Mouse (Mus musculus) liver, embryonic 12.5 days (tissue): ENCODE measurements at regions not wholly inside any gene's neighbourhood (a gene's known extent, or its start where the extent isn't known, plus 50 kb on each side); places are given as distances from the start of the nearest gene placed in this dataset.
A peak's percentile ranks its signal among the peaks of the same experiment; 100 is the strongest.

ENCODE experiments used
- ATAC-seq: fragments of 200-750 bp; cut with Nextera tagmentation; 2 replicates; pipeline ENCODE4 v1.8.0; 2017; ENCODE audit warnings: moderate number of reproducible peaks, mild to moderate bottlenecking, moderate library complexity
- H3K27ac ChIP-seq: fragments of 300-500 bp; sonication (generic); 2 replicates; pipeline ENCODE4 v1.5.1; 2016; ENCODE audit warnings: mild to moderate bottlenecking
- H3K27me3 ChIP-seq: fragments of 300-500 bp; sonication (generic); replicated peaks from 2 replicates; pipeline ENCODE4 v1.6.1; 2016; ENCODE audit warnings: mild to moderate bottlenecking, moderate library complexity
- H3K36me3 ChIP-seq: fragments of 300-500 bp; sonication (generic); 2 replicates; pipeline ENCODE4 v1.6.1; 2016; ENCODE audit warnings: mild to moderate bottlenecking, moderate library complexity
- H3K4me1 ChIP-seq: fragments of 300-500 bp; sonication (generic); 2 replicates; pipeline ENCODE4 v1.6.1; 2016
- H3K4me2 ChIP-seq: fragments of 300-500 bp; sonication (generic); 2 replicates; pipeline ENCODE4 v1.6.1; 2016; ENCODE audit warnings: mild to moderate bottlenecking, moderate library complexity
- H3K4me3 ChIP-seq: fragments of 300-500 bp; sonication (generic); 2 replicates; pipeline ENCODE4 v1.5.1; 2016; ENCODE audit warnings: mild to moderate bottlenecking, moderate library complexity
- H3K9ac ChIP-seq: fragments of 300-500 bp; sonication (generic); 2 replicates; pipeline ENCODE4 v1.6.1; 2016; ENCODE audit warnings: mild to moderate bottlenecking, moderate library complexity
- H3K9me3 ChIP-seq: fragments of 300-500 bp; sonication (generic); replicated peaks from 2 replicates; pipeline ENCODE4 v1.6.1; 2016; ENCODE audit warnings: mild to moderate bottlenecking, moderate library complexity
- WGBS: fragments of 180-500 bp; shearing (Covaris S2); methylation state at CpG from one replicate; pipeline ENCODE4 v1.1.7; 2016; ENCODE audit not compliant: insufficient replicate concordance; 5-methylcytosine and 5-hydroxymethylcytosine counted together

DNA sequence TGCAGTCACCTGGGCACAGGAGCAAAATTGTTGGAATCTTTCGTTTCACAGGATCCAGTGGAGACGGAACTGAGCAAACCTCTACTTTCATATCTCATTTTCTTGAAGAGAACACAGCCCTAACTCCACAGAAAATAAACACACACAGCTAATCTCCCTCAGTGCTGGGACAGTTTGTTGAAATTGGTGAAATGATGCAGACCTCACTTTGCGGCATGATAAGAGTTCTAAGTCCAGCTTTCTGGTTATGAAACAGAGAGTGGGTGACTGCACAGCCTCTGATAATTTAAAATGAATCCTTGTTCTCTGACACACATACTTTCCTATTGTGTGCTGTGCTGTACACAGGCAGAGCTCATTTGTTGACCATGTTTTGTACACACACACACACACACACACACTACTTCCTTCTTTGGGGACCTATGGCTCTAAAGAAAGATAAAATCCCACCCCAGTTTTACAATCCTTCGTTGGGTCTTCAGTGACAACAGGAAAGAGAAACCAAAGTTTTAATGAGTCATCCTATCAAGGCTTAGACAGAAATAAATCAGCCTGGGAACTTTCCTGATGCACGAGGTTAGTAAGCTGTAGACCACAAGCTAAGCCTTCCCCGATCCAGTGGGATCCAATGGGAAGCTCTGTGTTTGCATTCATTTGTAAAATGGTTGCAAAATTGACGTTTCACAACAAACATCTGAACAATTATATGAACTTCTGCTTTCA lies 125.3 kb upstream of the Tbx20 start:
- H3K4me1 ChIP-seq: peaks cover 9% of the 10 kb centered on the region
- H3K4me3 ChIP-seq: no peak overlapping the region
- H3K9me3 ChIP-seq: no peaks in the 10 kb centered on the region
- H3K4me2 ChIP-seq: no peak overlapping the region
- no peak overlapping the region for H3K27ac ChIP-seq
- H3K27me3 ChIP-seq: no peaks in the 10 kb centered on the region
- no peak for ATAC-seq
- no peak overlapping the region for H3K9ac ChIP-seq
- WGBS: 38% methylated on average over 7 of the region's 7 CpGs
- no peaks in the 10 kb centered on the region for H3K36me3 ChIP-seq

DNA sequence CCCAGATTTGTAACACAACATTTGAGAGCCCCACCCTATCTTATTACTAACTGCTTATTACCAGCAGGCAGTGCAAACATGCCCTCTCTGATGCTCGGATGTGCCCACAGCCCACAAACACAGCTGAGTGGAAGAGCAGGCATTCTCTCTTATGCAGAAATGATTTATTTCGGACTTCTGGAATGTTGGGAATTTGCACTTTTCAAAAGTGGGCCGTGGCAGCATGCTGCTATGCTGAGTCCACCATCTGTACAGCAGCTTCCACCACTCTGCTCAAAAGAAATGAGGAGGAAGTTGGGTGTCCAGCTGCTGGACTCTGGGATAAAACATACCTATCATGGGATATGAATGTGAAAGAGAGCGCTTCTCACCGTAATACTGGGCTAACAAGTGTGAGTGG lies 129.6 kb upstream of the Tbx20 start:
- Histone ChIP-seq H3K4me3 (no peak overlapping the region), H3K9me3 (no peaks in the 10 kb centered on the region), H3K4me2 (no peak overlapping the region), H3K4me1 (peaks cover 9% of the 10 kb centered on the region), H3K9ac (no peak overlapping the region), H3K36me3 (no peaks in the 10 kb centered on the region), H3K27me3 (no peaks in the 10 kb centered on the region), H3K27ac (no peak overlapping the region)
- WGBS: 60% methylated on average over 5 of the region's 5 CpGs
- ATAC-seq: no peak

DNA sequence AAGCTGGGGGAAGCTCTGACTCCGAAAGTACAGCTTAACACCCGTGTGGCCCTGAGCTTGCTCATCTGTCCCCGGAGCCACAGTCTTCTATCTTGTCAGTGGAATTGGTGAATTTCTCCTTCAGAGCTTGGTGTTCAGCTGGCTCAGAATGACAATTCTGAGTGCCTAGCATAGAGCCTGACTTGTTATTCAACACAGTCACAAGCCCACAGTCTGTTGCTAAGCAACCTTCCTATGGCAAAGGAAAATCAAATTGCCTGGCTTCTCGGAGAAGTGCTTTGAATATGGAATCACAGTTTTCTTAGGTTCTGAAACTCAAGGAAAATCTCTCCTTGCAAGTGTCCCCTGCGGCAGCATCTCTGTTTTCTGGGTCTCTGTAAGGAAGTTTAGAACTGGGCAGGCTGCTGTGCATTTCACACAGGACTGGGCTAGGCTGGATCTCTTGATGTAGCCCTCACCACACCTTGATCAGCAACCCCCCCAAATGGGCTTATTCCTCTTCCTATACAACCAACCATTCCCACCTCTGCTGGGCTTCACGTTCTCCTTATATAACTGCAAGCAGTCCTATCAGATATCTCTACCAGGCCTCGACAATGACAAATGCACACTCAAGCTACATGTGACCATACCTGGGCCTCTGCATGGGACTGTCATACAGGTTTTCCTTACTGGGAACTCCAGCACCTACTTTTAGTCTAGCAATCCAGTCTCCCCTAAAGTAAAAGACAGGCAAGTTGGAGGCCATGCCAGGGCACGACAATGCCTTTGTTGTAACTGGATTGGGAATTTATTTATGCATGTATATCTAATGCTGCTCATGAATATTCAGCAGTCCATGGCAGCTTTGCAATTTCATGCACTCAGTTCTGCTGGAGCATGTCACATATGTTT lies 135.2 kb upstream of the Tbx20 start:
- Histone ChIP-seq H3K27me3 (no peaks in the 10 kb centered on the region), H3K4me1 (peaks cover 18% of the 10 kb centered on the region), H3K27ac (no peak overlapping the region), H3K36me3 (no peaks in the 10 kb centered on the region), H3K4me3 (no peak overlapping the region), H3K9me3 (no peaks in the 10 kb centered on the region), H3K4me2 (no peak overlapping the region), H3K9ac (no peak overlapping the region)
- 56% methylated on average over 8 of the region's 8 CpGs for WGBS
- no peak for ATAC-seq

DNA sequence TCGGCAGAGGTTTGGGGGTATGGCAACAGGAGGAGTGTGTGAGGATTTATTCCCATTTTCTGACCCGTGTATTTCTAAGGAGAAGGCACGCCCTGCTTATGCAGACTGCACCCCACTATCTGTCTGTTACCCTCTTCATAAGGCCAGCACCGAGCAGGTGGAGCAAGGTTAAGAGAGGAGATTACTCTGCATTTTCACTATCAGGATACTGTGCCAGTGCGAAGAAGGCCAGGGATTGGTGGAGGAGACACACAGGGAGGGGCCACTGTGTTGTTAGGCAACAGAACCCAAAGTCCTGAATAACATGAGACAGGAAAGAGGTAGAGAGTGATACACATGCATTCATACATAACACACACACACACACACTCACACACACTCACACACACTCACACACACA lies 136.6 kb upstream of the Tbx20 start:
- H3K4me2 ChIP-seq: peak overlapping the region; percentile 29; the same call in 1 of the 2 replicates
- H3K4me3 ChIP-seq: no peak overlapping the region
- 43% methylated on average over 5 of the region's 5 CpGs for WGBS
- peak overlapping the region; percentile 69; the same call in 1 of the 2 replicates for H3K27ac ChIP-seq
- H3K9ac ChIP-seq: no peak overlapping the region
- H3K9me3 ChIP-seq: no peaks in the 10 kb centered on the region
- H3K4me1 ChIP-seq: peaks cover 18% of the 10 kb centered on the region
- H3K36me3 ChIP-seq: no peaks in the 10 kb centered on the region
- peak; percentile 100 for ATAC-seq
- H3K27me3 ChIP-seq: no peaks in the 10 kb centered on the region

DNA sequence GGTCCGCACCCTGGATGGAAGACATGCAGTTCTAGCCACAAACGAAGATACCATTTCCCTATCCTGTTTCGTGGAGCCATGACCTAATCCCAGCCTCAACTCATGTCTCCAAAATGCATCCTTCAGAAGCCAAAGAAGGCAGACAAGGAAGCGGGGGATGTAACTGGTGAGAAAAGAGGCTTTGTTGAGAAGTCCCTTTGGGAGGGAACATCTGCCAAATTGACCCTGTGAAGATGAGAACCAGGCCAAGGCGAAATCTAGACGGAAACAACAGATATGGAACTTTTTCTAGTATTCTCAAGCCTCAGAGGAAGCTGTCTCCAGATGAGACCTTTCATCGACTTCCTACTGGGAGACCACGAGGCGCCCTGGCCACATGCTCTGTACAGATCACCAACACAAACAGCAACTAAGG lies 145.9 kb upstream of the Tbx20 start:
- Histone ChIP-seq H3K4me3 (no peak overlapping the region), H3K36me3 (no peaks in the 10 kb centered on the region), H3K4me1 (peaks cover 3% of the 10 kb centered on the region; the same call in 1 of the 2 replicates), H3K27ac (no peak overlapping the region), H3K4me2 (no peak overlapping the region), H3K9ac (no peak overlapping the region), H3K27me3 (no peaks in the 10 kb centered on the region), H3K9me3 (no peaks in the 10 kb centered on the region)
- no peak for ATAC-seq
- WGBS: 46% methylated on average over 9 of the region's 9 CpGs

DNA sequence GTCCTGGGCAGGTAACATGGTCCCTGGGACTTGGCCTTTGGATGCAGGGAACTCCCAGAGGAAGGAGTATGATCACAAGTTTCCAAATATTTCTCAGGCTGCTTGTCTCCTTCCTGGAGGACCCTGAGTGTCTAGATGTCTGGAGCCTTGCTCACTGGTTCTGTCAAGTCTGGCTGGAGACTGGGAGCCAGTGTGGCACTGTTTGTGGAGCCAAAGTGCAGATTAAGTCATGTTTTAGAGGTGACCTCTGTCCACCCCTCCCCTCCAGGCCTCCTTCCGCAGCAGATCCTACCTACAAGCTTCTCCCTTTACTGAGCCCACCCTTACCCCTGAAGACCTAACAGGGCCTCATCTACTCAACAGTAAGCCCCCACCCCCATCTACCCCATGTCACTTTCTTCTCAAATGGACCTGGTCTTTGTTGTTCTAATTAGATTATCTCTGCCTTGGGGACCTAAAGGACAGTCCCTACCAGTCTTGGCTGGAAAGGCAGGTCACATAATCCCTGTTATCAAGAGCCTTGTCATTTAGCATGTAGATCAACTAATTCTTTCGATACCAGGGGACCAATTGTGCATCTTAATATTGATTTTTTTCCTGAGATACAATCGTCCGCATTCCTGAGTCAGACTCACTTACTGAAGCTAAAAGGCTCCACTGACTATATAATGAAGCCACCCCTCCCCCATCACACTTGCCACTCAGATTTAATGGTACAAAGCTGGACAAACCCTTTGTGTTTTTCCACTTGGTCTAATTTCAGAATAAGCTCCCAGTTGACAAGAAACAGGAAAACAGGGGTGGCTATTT lies 148.2 kb upstream of the Tbx20 start:
- Histone ChIP-seq H3K4me1 (peaks cover 3% of the 10 kb centered on the region; the same call in 1 of the 2 replicates), H3K36me3 (no peaks in the 10 kb centered on the region), H3K4me3 (no peak overlapping the region), H3K4me2 (no peak overlapping the region), H3K9ac (no peak overlapping the region), H3K27me3 (no peaks in the 10 kb centered on the region), H3K9me3 (no peaks in the 10 kb centered on the region), H3K27ac (no peak overlapping the region)
- peak; percentile 24; the same call in 1 of the 2 replicates for ATAC-seq
- WGBS: 61% methylated on average over 4 of the region's 4 CpGs

DNA sequence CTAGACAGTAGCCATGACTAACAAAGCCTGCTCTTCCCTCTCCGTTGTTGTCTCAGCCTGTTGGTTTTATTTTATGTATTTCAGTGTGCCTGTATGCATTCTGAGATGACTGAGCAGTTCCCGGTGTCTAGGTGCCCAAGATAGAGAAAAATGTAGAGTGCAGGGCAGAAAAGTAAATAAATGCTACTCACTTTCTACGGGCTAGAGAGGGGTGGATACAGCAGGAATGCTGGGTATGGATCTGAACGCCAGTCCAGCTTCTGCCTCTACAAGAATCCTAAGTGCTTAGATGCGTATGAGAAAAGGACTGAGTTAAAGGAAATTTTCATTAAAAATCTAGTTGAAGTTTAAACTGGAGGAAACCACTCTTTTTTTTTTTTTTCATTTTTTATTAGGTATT lies 149.4 kb upstream of the Tbx20 start:
- H3K9me3 ChIP-seq: no peaks in the 10 kb centered on the region
- H3K27ac ChIP-seq: no peak overlapping the region
- no peak for ATAC-seq
- H3K4me2 ChIP-seq: no peak overlapping the region
- no peaks in the 10 kb centered on the region for H3K36me3 ChIP-seq
- no peak overlapping the region for H3K9ac ChIP-seq
- no peaks in the 10 kb centered on the region for H3K27me3 ChIP-seq
- H3K4me1 ChIP-seq: peaks cover 3% of the 10 kb centered on the region; the same call in 1 of the 2 replicates
- 65% methylated on average over 5 of the region's 5 CpGs for WGBS
- no peak overlapping the region for H3K4me3 ChIP-seq

DNA sequence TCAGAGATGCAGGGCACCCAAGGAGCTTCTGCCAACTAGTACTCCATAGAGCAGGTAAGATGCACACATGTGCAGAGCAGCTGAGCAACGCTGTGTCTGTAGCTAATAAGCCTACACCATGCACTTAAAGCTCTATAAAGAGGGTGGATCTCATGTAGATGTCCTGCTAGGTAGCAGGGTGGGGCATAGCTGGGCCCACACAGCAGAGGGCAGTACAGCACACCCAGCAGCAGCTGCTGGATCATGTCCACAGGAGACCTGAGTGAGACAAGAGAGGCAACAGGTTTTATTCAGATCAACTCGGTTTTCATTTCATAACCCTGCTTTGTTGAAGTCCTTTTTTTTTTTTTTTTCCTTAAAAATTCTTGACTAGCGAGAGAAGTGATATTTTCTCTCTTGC lies 151.5 kb upstream of the Gm10181 start:
- H3K4me3 ChIP-seq: no peak overlapping the region
- no peaks in the 10 kb centered on the region for H3K27me3 ChIP-seq
- no peaks in the 10 kb centered on the region for H3K9me3 ChIP-seq
- H3K4me1 ChIP-seq: no peaks in the 10 kb centered on the region
- WGBS: 38% methylated on average over 3 of the region's 3 CpGs
- H3K36me3 ChIP-seq: no peaks in the 10 kb centered on the region
- ATAC-seq: no peak
- no peak overlapping the region for H3K4me2 ChIP-seq
- no peak overlapping the region for H3K27ac ChIP-seq
- no peak overlapping the region for H3K9ac ChIP-seq

DNA sequence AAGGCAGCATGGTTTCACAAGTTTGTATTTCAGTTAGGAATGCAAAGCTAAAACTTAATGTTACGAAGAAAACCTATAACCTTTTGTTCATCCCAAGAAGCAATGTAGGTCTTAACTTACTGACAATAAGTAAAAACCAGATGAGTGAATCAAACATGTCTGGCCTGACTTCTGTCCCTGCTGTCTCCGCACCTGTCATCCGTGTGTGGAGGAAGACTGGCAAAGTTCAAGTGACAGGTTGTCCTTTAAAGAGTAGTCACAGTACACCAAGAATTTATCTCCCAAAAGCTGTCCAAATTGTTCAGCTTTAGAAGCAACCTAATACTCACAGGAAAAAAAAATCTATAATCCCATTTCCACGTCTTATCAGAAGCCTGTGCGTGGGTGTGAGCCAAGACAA lies 146.3 kb upstream of the Gm10181 start:
- WGBS: 59% methylated on average over 5 of the region's 5 CpGs
- no peaks in the 10 kb centered on the region for H3K27me3 ChIP-seq
- H3K4me1 ChIP-seq: no peaks in the 10 kb centered on the region
- H3K36me3 ChIP-seq: no peaks in the 10 kb centered on the region
- H3K9ac ChIP-seq: no peak overlapping the region
- H3K27ac ChIP-seq: no peak overlapping the region
- no peaks in the 10 kb centered on the region for H3K9me3 ChIP-seq
- no peak overlapping the region for H3K4me3 ChIP-seq
- H3K4me2 ChIP-seq: no peak overlapping the region
- ATAC-seq: no peak

DNA sequence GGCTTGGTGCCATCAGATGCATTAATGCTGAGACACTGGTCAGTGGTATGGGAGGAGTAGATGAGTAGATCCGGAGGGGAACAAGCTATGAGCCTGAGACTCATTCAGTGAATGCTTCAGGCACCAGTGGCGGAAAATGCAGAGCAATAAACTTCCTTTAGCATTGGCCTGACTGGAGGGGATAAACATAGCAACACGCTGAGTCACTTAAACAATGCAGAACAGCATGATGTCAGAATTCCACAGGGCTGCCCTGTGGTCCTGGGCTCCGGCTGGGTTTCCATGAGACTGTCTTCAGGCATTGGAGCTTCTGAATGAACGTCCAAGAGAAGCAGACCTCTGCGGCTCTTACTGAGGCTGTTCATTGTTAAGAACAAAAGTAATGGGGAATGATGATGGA lies 145.4 kb upstream of the Gm10181 start:
- no peak overlapping the region for H3K4me2 ChIP-seq
- H3K27ac ChIP-seq: no peak overlapping the region
- H3K4me3 ChIP-seq: no peak overlapping the region
- H3K27me3 ChIP-seq: no peaks in the 10 kb centered on the region
- ATAC-seq: no peak
- H3K4me1 ChIP-seq: no peaks in the 10 kb centered on the region
- H3K9ac ChIP-seq: no peak overlapping the region
- WGBS: 39% methylated on average over 6 of the region's 6 CpGs
- no peaks in the 10 kb centered on the region for H3K9me3 ChIP-seq
- no peaks in the 10 kb centered on the region for H3K36me3 ChIP-seq

DNA sequence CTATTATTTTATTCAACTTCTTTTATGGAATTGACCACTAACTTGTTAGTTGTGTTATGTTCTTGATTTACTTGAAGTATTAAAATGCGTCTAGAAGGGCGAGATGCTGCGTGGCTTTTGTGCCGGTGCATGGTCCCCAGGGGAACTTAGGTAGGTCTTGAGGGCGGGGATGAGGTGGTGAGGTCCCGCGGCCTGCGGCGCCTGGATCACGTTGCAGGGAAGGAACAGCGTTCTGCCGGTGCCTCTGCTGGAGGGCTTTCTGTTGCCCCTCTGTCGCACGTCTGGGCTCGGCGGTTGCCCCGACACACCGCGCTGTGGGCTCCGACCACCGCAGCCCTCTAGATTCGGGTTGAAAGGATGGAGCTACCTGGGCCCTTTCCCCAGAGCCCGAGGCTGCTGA lies 136.7 kb upstream of the Gm10181 start:
- H3K4me3 ChIP-seq: no peak overlapping the region
- no peaks in the 10 kb centered on the region for H3K36me3 ChIP-seq
- H3K9ac ChIP-seq: no peak overlapping the region
- no peak for ATAC-seq
- H3K27ac ChIP-seq: no peak overlapping the region
- no peak overlapping the region for H3K4me2 ChIP-seq
- no peaks in the 10 kb centered on the region for H3K4me1 ChIP-seq
- H3K9me3 ChIP-seq: no peaks in the 10 kb centered on the region
- 29% methylated on average over 17 of the region's 23 CpGs for WGBS
- H3K27me3 ChIP-seq: peaks cover 8% of the 10 kb centered on the region

DNA sequence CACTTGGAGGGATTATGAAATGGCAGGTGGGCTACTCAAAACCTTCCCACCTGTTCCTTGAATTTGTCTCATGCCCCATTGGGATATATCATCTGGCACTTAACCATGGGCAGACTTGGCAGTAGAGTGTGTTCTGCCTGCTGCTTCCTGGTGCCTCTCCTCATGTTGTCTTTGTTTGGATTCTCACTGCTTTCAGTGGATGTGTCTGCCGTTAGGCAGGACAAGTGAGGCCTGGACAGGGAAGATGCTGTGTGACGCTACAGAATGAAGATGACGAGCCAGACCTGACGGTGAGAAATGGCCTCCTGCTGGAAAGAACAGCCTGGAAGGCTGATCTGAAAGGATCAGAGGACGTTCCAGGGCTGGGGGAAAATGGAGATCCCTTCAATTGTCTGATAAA lies 133.6 kb upstream of the Gm10181 start:
- Histone ChIP-seq H3K27ac (no peak overlapping the region), H3K4me3 (no peak overlapping the region), H3K36me3 (no peaks in the 10 kb centered on the region), H3K9me3 (no peaks in the 10 kb centered on the region), H3K9ac (no peak overlapping the region), H3K4me2 (no peak overlapping the region), H3K27me3 (peaks cover 8% of the 10 kb centered on the region), H3K4me1 (no peaks in the 10 kb centered on the region)
- no peak for ATAC-seq
- 71% methylated on average over 5 of the region's 5 CpGs for WGBS
